Mouse (Mus musculus): ENCODE results near the gene Bcor.

The Bcor gene

GRCm38 (mm10) chrX:12151269-12151995, 8.7 kb downstream of the Bcor start:
- peak; percentile 75 for DNase-seq

- peak; percentile 29 for DNase-seq
Measured at GRCm38 (mm10) chrX:12150425-12150824, 9.7 kb downstream of the Bcor start.

- DNase-seq, result no peak
Measured at GRCm38 (mm10) chrX:12146263-12146662, 13.9 kb downstream of the Bcor start.

- no peak for DNase-seq
Measured at GRCm38 (mm10) chrX:12142832-12143231, 17.3 kb downstream of the Bcor start.

GRCm38 (mm10) chrX:12140086-12140740, 19.9 kb downstream of the Bcor start:
- DNase-seq, result peak; percentile 47

GRCm38 (mm10) chrX:12138266-12138665, 21.9 kb downstream of the Bcor start:
- DNase-seq, result no peak

- peak; percentile 50 for DNase-seq
Measured at GRCm38 (mm10) chrX:12137121-12137521, 23.0 kb downstream of the Bcor start.

- peak; percentile 63 for DNase-seq
Measured at GRCm38 (mm10) chrX:12136261-12137101, 23.7 kb downstream of the Bcor start.

GRCm38 (mm10) chrX:12135121-12136111, 24.7 kb downstream of the Bcor start:
- DNase-seq, result peak; percentile 86

GRCm38 (mm10) chrX:12134541-12134940, 25.6 kb downstream of the Bcor start:
- DNase-seq, result peak; percentile 88

GRCm38 (mm10) chrX:12133836-12134431, 26.2 kb downstream of the Bcor start:
- DNase-seq, result peak; percentile 61

- peak; percentile 61 for DNase-seq
Measured at GRCm38 (mm10) chrX:12133178-12133835, 26.8 kb downstream of the Bcor start.

- DNase-seq, result no peak
Measured at GRCm38 (mm10) chrX:12132541-12133177, 27.5 kb downstream of the Bcor start.

GRCm38 (mm10) chrX:12129828-12130809, 30.0 kb downstream of the Bcor start:
- peak; percentile 36 for DNase-seq

- DNase-seq, result peak; percentile 71
Measured at GRCm38 (mm10) chrX:12129230-12129629, 30.9 kb downstream of the Bcor start.

- DNase-seq, result peak; percentile 70
Measured at GRCm38 (mm10) chrX:12128165-12129083, 31.7 kb downstream of the Bcor start.

GRCm38 (mm10) chrX:12127799-12128164, 32.4 kb downstream of the Bcor start:
- DNase-seq, result peak; percentile 56

- peak; percentile 21 for DNase-seq
Measured at GRCm38 (mm10) chrX:12127106-12127670, 33.0 kb downstream of the Bcor start.

Measured in thymus, postnatal 4 days (tissue).